Mouse (Mus musculus) telencephalon, adult 2 months (tissue): Measurements from ENCODE around the gene Panx1.

Source experiments
- DNase-seq: peaks from one replicate; pipeline ENCODE4 v3.0.0-alpha.2; 2011; ENCODE audit warnings: low read depth, low spot score

Panx1 gene

DNA sequence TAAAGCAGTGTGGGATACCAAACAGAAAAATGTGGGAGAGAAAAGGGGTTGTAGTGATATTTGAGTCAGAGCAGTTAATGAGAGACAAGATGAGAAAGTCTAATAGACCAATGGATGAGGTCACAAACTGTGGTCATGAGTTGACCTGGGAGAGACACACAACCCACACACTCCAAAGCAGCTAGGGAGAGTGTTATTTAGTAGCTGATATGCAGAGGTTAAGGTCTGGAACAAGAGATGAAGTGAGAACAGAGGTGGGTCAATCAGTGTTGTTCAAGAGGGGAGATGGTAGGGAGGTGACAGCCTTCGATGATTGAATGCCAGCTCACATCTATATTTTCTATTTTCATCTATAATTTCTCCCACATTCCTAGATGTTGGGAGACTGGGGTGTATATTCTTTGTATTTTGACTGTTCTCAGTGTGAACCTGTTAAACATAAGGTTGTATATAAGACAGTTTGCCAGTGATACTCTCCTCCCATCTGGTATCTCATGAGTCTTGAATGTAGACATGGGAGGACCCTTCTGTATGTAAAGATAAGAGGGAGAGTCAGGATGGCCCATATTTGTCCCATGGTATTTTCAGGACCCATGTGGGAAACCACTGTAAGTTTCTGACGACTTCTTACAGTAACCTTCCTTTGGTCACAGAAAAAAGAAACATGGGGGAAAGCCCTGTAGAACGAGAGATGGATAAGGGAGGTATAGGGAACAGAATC is 74.3 kb downstream of the Panx1 start:
- no peak for DNase-seq

DNA sequence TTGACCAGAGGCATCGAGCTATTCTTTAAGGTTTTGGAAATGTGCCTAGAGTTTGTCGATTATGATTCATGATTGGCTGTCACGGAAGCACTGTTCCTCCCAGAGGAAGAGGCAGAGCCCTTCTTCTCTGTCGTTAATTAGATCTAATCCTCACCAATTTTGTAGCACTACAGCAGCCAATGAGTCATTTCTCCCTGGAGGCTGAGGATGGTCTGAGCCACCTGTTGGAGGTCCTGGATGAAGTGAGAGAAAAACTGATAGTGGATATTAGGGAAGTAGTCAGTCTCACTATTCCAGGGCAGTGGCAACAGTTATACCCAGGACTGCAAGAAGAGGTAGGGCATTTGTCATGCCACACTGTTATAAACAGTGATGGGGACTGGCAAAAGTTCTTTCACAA is 75.1 kb downstream of the Panx1 start:
- no peak for DNase-seq

- no peak for DNase-seq
Measured at GRCm38 (mm10) chr9:14967598-14967997, 77.7 kb downstream of the Panx1 start.

- DNase-seq: no peak
Measured at GRCm38 (mm10) chr9:14966787-14967186, 78.5 kb downstream of the Panx1 start.

- peak; percentile 33 for DNase-seq
Measured at GRCm38 (mm10) chr9:14965368-14965767, 79.9 kb downstream of the Panx1 start.

- DNase-seq: no peak
Measured at GRCm38 (mm10) chr9:14962769-14963168, 82.5 kb downstream of the Panx1 start.

- no peak for DNase-seq
Measured at GRCm38 (mm10) chr9:14954659-14955058, 90.6 kb downstream of the Panx1 start.
